9 mouse cellular contexts compared by ENCODE assay signal in the genomic region with DNA sequence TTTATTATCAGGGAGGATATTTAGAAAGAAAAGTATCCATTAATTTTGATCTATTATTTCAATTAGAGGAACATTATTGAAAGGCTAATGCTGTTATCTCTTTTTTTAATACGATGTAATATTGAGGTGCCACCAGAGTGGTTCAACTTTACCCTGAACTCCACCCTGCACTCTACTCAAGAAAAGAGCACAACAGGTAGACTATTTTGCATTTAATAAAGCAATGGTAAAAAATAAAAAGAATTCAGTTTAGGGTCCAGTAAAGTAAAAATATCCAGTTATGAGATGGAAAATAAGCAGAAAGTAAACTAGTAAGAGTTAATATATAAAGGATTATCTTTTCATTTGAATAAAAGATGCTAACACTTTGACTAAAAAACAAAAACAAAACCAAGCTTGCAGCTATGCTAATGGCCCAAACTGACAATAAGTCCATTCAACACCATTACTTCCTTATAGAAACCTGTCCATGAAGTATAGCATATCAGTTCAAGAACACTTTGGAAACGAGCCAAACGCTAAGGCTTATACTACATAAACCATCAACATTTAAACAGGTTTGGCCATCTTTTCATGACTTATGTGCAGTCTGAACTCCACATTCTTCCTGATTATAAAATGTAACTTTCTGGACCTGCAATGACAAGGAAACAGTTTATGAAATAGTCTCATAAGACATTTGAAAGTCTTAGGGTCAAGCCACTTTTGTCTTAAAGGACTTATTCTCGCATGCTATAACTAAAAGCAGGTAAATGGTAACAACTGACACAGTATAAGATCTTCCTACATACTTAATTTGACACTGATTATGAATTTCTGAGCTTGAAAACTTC. TPM values are rescaled to one million over a fixed set of nuclear protein-coding genes. Genes with fewer than 3 reads are reported as not detected.
DNase-seq lines count a peak whose midpoint lies in the region; ATAC-seq and TF ChIP-seq lines count a peak whose summit lies in the region.
"Had no signal": no experiment of that assay in that cellular context is flagged by ENCODE, and none has a peak within 500 bp of the region (broad histone marks: within the 10 kb centered on the region; RNA-seq: fewer than 3 reads in every experiment).

No protein-coding gene starts in this region.

- no peaks in the 10 kb centered on the region for H3K9me3 ChIP-seq in neural tube, embryonic 11.5 days (ENCODE audit: control insufficient read depth, low read length)
- no peaks in the 10 kb centered on the region for H3K9me3 ChIP-seq in forebrain, embryonic 14.5 days (replicated peaks; ENCODE audit: control insufficient read depth, low read length)
- no peaks in the 10 kb centered on the region for H3K9me3 ChIP-seq in limb, embryonic 14.5 days (ENCODE audit: control insufficient read depth, low read length)

- H3K36me3 ChIP-seq in neural tube, embryonic 11.5 days (ENCODE audit: control insufficient read depth, insufficient read depth, low read length) = peaks cover 4% of the 10 kb centered on the region
- H3K36me3 ChIP-seq in forebrain, embryonic 14.5 days (ENCODE audit: control insufficient read depth, insufficient read depth, low read length) = peaks cover 36% of the 10 kb centered on the region
- H3K36me3 ChIP-seq in limb, embryonic 14.5 days (ENCODE audit: control insufficient read depth, insufficient read depth, low read length) = peaks cover 43% of the 10 kb centered on the region

- no peaks in the 10 kb centered on the region for H3K27me3 ChIP-seq in neural tube, embryonic 11.5 days (ENCODE audit: control insufficient read depth, insufficient read depth, low read length)
- no peaks in the 10 kb centered on the region for H3K27me3 ChIP-seq in forebrain, embryonic 14.5 days (replicated peaks; ENCODE audit: control insufficient read depth, insufficient read depth, low read length)
- H3K27me3 ChIP-seq in limb, embryonic 14.5 days (ENCODE audit: control insufficient read depth, insufficient read depth, low read length) = no peaks in the 10 kb centered on the region

- no peak overlapping the region for H3K9ac ChIP-seq in neural tube, embryonic 11.5 days (ENCODE audit: low read length)
- peak overlapping the region; percentile 32 for H3K9ac ChIP-seq in forebrain, embryonic 14.5 days (ENCODE audit: low read length)
- H3K9ac ChIP-seq in limb, embryonic 14.5 days (ENCODE audit: low read depth, low read length, severe bottlenecking) = peak overlapping the region; percentile 47; the same call in 1 of the 2 replicates
- H3K9ac ChIP-seq: liver, embryonic 14.5 days had no signal

- no peak for DNase-seq in neural tube, embryonic 11.5 days (ENCODE audit: low spot score)
- no peak for DNase-seq in neural tube, embryonic 10.5 days (ENCODE audit: extremely low spot score, low spot score)
- DNase-seq in forebrain, embryonic 14.5 days (ENCODE audit: low spot score) = peak; percentile 50
- peak; percentile 49 for DNase-seq in limb, embryonic 14.5 days (ENCODE audit: low spot score)
- DNase-seq in spleen, adult 12 weeks (ENCODE audit: low spot score) = no peak
- no peak for DNase-seq in thymus, postnatal 4 days
- DNase-seq: kidney, postnatal 4 days had no signal

- TF ChIP-seq POLR2A in limb, embryonic 14.5 days (IDR thresholded peaks at IDR 0.05; ENCODE audit: borderline replicate concordance, extremely low read depth, insufficient read depth, insufficient read length) = no peak

- WGBS in neural tube, embryonic 11.5 days = 92% methylated on average over 4 of the region's 4 CpGs
- 75% methylated on average over 4 of the region's 4 CpGs for WGBS in forebrain, embryonic 14.5 days
- WGBS in limb, embryonic 14.5 days = 87% methylated on average over 4 of the region's 4 CpGs

- no peak for ATAC-seq in neural tube, embryonic 11.5 days (ENCODE audit: insufficient read depth, low FRiP score, low TSS enrichment)
- ATAC-seq in forebrain, embryonic 14.5 days = no peak
- no peak for ATAC-seq in limb, embryonic 14.5 days (ENCODE audit: low FRiP score, low read depth)
- no peak for ATAC-seq in CD4-positive, CD25-positive, alpha-beta regulatory T cell, adult 4 months

- H3K27ac ChIP-seq in neural tube, embryonic 11.5 days (ENCODE audit: low read depth, low read length) = no peak overlapping the region
- H3K27ac ChIP-seq in forebrain, embryonic 14.5 days (ENCODE audit: low read depth, low read length) = no peak overlapping the region
- no peak overlapping the region for H3K27ac ChIP-seq in limb, embryonic 14.5 days (replicated peaks; ENCODE audit: low read depth, low read length)
- H3K27ac ChIP-seq: liver, embryonic 14.5 days had no signal

- H3K4me3 ChIP-seq in neural tube, embryonic 11.5 days (ENCODE audit: low read depth, low read length) = peak overlapping the region; percentile 99
- H3K4me3 ChIP-seq in forebrain, embryonic 14.5 days (ENCODE audit: low read depth, low read length) = peak overlapping the region; percentile 96
- peak overlapping the region; percentile 78; the same call in 1 of the 2 replicates for H3K4me3 ChIP-seq in limb, embryonic 14.5 days (replicated peaks; ENCODE audit: low read length)

- H3K4me1 ChIP-seq in neural tube, embryonic 11.5 days (ENCODE audit: control insufficient read depth, insufficient read depth, low read length) = 0 out of 2 replicates have a peak, but pooled peaks cover 7% of the 10 kb centered on the region
- H3K4me1 ChIP-seq in forebrain, embryonic 14.5 days (ENCODE audit: control insufficient read depth, insufficient read depth, low read length) = peaks cover 11% of the 10 kb centered on the region
- H3K4me1 ChIP-seq in limb, embryonic 14.5 days (ENCODE audit: control insufficient read depth, insufficient read depth, low read length) = peaks cover 8% of the 10 kb centered on the region; the same call in 1 of the 2 replicates

- H3K4me2 ChIP-seq in neural tube, embryonic 11.5 days (ENCODE audit: low read depth) = peak overlapping the region; percentile 67
- H3K4me2 ChIP-seq in forebrain, embryonic 14.5 days (ENCODE audit: low read length) = peak overlapping the region; percentile 54
- H3K4me2 ChIP-seq in limb, embryonic 14.5 days (replicated peaks; ENCODE audit: low read depth, low read length, severe bottlenecking) = peak overlapping the region; percentile 61

RNA-seq across cellular contexts. Expression of gene Marcks, which starts 4.6 kb away (rescaled TPM):
- 300 and 308 TPM in 2 replicates for polyA plus RNA-seq in neural tube, embryonic 11.5 days (2014; fragmentation: Nextera tagmentation; extraction: Ambion mirVana)
- 319 and 350 TPM in 2 replicates for polyA plus RNA-seq in forebrain, embryonic 14.5 days (2014; fragmentation: Nextera tagmentation; extraction: Ambion mirVana)
- polyA plus RNA-seq in limb, embryonic 14.5 days (2012; rRNA removed) = 202 and 239 TPM in 2 replicates
- polyA plus RNA-seq in limb, embryonic 14.5 days (2014; fragmentation: Nextera tagmentation; extraction: Ambion mirVana) = 265 and 286 TPM in 2 replicates
- 1 to 10 TPM in 1 of 2 experiments, under 1 TPM in 1; 0.54 to 1.1 TPM for polyA plus RNA-seq in CD4-positive, CD25-positive, alpha-beta regulatory T cell, adult 4 months (2017; shearing (Covaris generic))

Comparison
In these comparisons a context has a peak if more than half of its experiments do, and no peak if none do; other contexts are left out.
1. DNase-seq: peak in forebrain, embryonic 14.5 days (single experiment) and limb, embryonic 14.5 days (single experiment); none in neural tube, embryonic 11.5 days (single experiment), neural tube, embryonic 10.5 days (single experiment), spleen, adult 12 weeks (single experiment) and thymus, postnatal 4 days (single experiment).
2. RNA of gene Marcks, which starts 4.6 kb away (polyA plus RNA-seq): 319 to 350 TPM in forebrain, embryonic 14.5 days, 300 to 308 TPM in neural tube, embryonic 11.5 days and 202 to 286 TPM in limb, embryonic 14.5 days; 0.54 to 1.1 TPM in CD4-positive, CD25-positive, alpha-beta regulatory T cell, adult 4 months; every median in the first group is over 10 times any median in the second.
3. Peak in every context shown above with its lines, with median percentiles within 50 percentile points of each other: H3K4me2 ChIP-seq and H3K4me3 ChIP-seq.